Mouse (Mus musculus): ENCODE measurements around the gene Mak.

GRCm38 (mm10) chr13:41008946-41009345, 70.6 kb downstream of the Mak start:
- no peak for TF ChIP-seq POLR2A (IDR thresholded peaks at IDR 0.05; ENCODE audit: insufficient read depth, low read depth, low read length)
- TF ChIP-seq CTCF (IDR thresholded peaks at IDR 0.05; ENCODE audit: insufficient read depth, low read depth, low read length): no peak
